Mouse (Mus musculus): Measurements from ENCODE around the gene Apold1. TPM values are rescaled to one million over a fixed set of nuclear protein-coding genes. Genes with fewer than 3 reads are reported as not detected.

Gene Apold1
- polyA plus RNA-seq, 1 experiment: 1.1 TPM

DNA sequence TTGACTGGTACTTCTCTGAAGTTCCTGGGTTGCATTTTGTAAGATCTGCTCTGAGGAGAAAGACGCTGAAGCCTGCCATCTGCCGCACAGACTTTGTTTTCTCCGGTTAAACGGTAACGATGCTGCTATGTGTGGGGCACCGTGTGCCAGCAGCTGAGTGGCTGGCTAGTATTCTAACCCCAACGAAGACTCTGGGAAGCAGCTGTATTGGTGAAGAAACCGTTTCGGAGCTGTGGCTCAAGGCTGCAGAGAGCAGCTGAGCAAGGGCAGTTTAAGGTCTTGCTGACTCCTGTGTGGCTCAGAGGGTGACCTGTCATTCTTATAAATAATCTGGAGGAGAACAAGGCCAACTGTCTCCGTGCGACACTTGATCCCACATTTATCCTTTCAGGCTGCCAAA, 27.5 kb upstream of the Apold1 start:
- TF ChIP-seq CTCF (IDR thresholded peaks at IDR 0.05; ENCODE audit: borderline replicate concordance, control insufficient read depth, extremely low read depth, insufficient read depth, low read length, poor library complexity) (no peak), POLR2A (IDR thresholded peaks at IDR 0.05; ENCODE audit: control insufficient read depth, extremely low read depth, insufficient read depth, low read length, poor library complexity) (no peak)
- no peak for DNase-seq
- Histone ChIP-seq H3K27me3 (ENCODE audit: control insufficient read depth, insufficient read depth, low read length) (no peaks in the 10 kb centered on the region), H3K36me3 (ENCODE audit: control insufficient read depth, insufficient read depth, low read length) (peaks cover 8% of the 10 kb centered on the region; the same call in 1 of the 2 replicates), H3K27ac (ENCODE audit: control insufficient read depth, insufficient read depth, low read length) (no peak overlapping the region), H3K4me1 (replicated peaks; ENCODE audit: control insufficient read depth, insufficient read depth, low read length) (no peaks in the 10 kb centered on the region), H3K4me3 (ENCODE audit: control insufficient read depth, insufficient read depth, low read length) (no peak overlapping the region)
- 94% methylated on average over 11 of the region's 11 CpGs for WGBS

DNA sequence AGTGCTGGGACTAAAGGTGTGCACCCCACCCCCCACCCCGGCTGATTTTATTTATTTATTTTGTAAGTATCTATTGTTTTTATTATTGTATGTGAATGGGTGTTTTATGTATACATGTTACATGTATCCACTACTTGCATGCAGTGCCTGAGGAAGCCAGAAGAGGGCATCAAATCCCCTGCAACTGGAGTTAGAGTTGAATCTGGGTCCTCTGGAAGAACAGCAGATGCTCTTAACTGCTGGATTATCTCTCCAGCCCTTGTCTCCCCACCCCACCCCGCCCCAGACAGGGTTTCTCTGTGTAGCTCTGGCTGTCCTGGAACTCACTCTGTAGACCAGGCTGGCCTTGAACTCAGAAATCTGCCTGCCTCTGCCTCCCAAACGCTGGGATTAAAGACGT, 25.1 kb upstream of the Apold1 start:
- peak; percentile 49 for DNase-seq
- Histone ChIP-seq H3K4me1 (replicated peaks; ENCODE audit: control insufficient read depth, insufficient read depth, low read length) (peaks cover 3% of the 10 kb centered on the region), H3K27ac (ENCODE audit: control insufficient read depth, insufficient read depth, low read length) (no peak overlapping the region), H3K4me3 (ENCODE audit: control insufficient read depth, insufficient read depth, low read length) (no peak overlapping the region), H3K27me3 (ENCODE audit: control insufficient read depth, insufficient read depth, low read length) (no peaks in the 10 kb centered on the region), H3K36me3 (ENCODE audit: control insufficient read depth, insufficient read depth, low read length) (peaks cover 5% of the 10 kb centered on the region; the same call in 1 of the 2 replicates)
- TF ChIP-seq CTCF (IDR thresholded peaks at IDR 0.05; ENCODE audit: borderline replicate concordance, control insufficient read depth, extremely low read depth, insufficient read depth, low read length, poor library complexity) (no peak), POLR2A (IDR thresholded peaks at IDR 0.05; ENCODE audit: control insufficient read depth, extremely low read depth, insufficient read depth, low read length, poor library complexity) (no peak)
- 95% methylated on average over 4 of the region's 4 CpGs for WGBS

DNA sequence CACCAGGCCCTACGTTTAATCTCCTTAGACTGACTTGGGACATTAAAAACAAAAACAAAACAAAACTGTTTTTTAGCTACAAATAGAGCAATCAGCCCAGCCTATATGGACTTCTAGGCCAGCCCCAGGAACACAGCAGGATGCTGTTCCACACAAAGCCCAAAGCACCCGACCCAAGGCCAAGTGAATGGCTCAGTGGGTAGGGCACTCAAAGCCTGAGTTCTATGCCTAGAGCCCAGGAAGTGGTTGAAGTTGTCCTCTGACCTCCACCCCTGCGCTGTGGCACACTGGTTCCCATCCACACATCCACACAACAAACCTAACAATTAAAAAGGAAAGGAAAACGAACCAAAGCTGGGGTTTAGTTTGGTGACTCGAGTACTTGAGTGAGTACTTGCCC, 20.2 kb upstream of the Apold1 start:
- Histone ChIP-seq H3K27me3 (ENCODE audit: control insufficient read depth, insufficient read depth, low read length) (no peaks in the 10 kb centered on the region), H3K36me3 (ENCODE audit: control insufficient read depth, insufficient read depth, low read length) (0 out of 2 replicates have a peak, but pooled peaks cover 4% of the 10 kb centered on the region), H3K4me3 (ENCODE audit: control insufficient read depth, insufficient read depth, low read length) (no peak overlapping the region), H3K4me1 (replicated peaks; ENCODE audit: control insufficient read depth, insufficient read depth, low read length) (peaks cover 11% of the 10 kb centered on the region), H3K27ac (ENCODE audit: control insufficient read depth, insufficient read depth, low read length) (no peak overlapping the region)
- no peak for DNase-seq
- no peak for TF ChIP-seq CTCF (IDR thresholded peaks at IDR 0.05; ENCODE audit: borderline replicate concordance, control insufficient read depth, extremely low read depth, insufficient read depth, low read length, poor library complexity)
- 84% methylated on average over 5 of the region's 5 CpGs for WGBS

DNA sequence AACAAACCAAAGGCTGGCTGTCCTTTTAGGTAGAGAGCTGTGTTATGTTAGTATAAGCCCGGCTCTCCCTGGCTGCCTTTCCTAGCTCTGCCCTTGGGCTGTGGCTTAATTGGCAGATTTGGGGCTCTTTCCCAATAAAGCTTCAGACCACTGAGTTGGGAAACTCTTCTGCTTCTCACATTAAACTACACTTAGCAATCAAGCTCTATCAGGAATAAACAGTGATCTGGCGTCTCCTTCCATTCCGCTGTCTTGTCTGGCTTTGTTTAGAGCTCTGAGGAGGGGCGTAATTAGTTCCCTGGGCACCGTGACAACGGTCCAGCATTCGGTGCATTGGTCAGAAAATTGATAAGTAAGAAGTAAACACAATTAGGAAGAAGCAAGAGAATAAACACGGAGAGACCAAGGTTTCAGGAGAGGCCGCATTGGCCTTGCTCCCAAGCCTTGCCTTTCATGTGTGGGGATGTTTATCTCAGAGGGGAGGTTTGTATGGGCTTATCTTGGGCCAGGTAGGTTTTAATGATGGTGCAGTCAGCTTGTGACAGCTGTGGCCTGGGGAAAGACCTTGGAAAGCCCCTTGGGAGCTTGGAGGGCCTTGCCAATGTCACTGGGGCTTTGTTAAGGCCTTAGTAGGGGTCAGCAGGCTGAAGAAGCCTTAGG, 19.5 kb upstream of the Apold1 start:
- peaks cover 13% of the 10 kb centered on the region for H3K4me1 ChIP-seq (replicated peaks; ENCODE audit: control insufficient read depth, insufficient read depth, low read length)
- no peak for DNase-seq
- no peak overlapping the region for H3K4me3 ChIP-seq (ENCODE audit: control insufficient read depth, insufficient read depth, low read length)
- TF ChIP-seq POLR2A (IDR thresholded peaks at IDR 0.05; ENCODE audit: control insufficient read depth, extremely low read depth, insufficient read depth, low read length, poor library complexity) (no peak), CTCF (IDR thresholded peaks at IDR 0.05; ENCODE audit: borderline replicate concordance, control insufficient read depth, extremely low read depth, insufficient read depth, low read length, poor library complexity) (no peak)
- H3K27me3 ChIP-seq (ENCODE audit: control insufficient read depth, insufficient read depth, low read length): no peaks in the 10 kb centered on the region
- WGBS: 90% methylated on average over 9 of the region's 9 CpGs
- H3K36me3 ChIP-seq (ENCODE audit: control insufficient read depth, insufficient read depth, low read length): 0 out of 2 replicates have a peak, but pooled peaks cover 4% of the 10 kb centered on the region
- no peak overlapping the region for H3K27ac ChIP-seq (ENCODE audit: control insufficient read depth, insufficient read depth, low read length)

DNA sequence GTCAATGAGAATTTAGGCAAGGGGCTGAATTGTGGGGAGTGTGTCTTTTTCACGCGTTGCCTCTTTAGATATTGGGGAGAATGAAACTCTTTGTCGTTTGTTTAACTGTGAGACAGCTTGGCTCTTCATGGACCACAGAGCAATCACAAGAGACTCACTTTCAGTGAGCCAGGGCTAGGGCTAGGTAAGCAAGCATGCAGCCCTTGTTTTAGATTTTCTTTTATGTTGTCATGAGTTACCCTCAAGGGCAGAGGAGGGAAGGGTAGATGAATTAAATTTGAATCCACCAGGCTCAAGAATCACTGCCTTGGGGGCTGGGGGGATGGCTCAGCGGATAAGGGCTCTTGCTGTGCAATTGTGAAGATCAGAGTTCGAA, 19.0 kb upstream of the Apold1 start:
- DNase-seq: no peak
- WGBS: 93% methylated on average over 5 of the region's 5 CpGs
- no peak overlapping the region for H3K27ac ChIP-seq (ENCODE audit: control insufficient read depth, insufficient read depth, low read length)
- peaks cover 13% of the 10 kb centered on the region for H3K4me1 ChIP-seq (replicated peaks; ENCODE audit: control insufficient read depth, insufficient read depth, low read length)
- no peaks in the 10 kb centered on the region for H3K27me3 ChIP-seq (ENCODE audit: control insufficient read depth, insufficient read depth, low read length)
- no peak overlapping the region for H3K4me3 ChIP-seq (ENCODE audit: control insufficient read depth, insufficient read depth, low read length)
- TF ChIP-seq POLR2A (IDR thresholded peaks at IDR 0.05; ENCODE audit: control insufficient read depth, extremely low read depth, insufficient read depth, low read length, poor library complexity) (no peak), CTCF (IDR thresholded peaks at IDR 0.05; ENCODE audit: borderline replicate concordance, control insufficient read depth, extremely low read depth, insufficient read depth, low read length, poor library complexity) (no peak)
- 0 out of 2 replicates have a peak, but pooled peaks cover 4% of the 10 kb centered on the region for H3K36me3 ChIP-seq (ENCODE audit: control insufficient read depth, insufficient read depth, low read length)

DNA sequence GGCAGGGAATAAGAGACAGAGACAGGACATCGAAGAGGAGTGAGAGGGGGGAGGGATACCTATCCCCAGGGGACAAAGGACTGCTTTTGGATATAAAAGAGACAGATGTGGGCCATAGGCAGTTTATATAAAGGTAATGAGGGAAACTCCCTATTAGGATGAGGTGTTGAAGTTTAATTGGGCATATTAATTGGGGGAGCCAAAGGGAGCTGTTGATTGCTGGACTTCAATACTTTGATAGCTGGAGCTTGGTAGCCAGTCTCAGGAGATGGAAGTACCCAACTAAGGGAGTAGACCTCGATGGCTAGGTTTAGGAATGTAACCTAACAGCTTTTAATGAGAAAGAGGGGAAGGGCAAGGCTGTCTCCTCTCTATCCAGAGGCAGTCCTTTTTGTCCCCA, 17.6 kb upstream of the Apold1 start:
- no peak for DNase-seq
- Histone ChIP-seq H3K27me3 (ENCODE audit: control insufficient read depth, insufficient read depth, low read length) (no peaks in the 10 kb centered on the region), H3K4me3 (ENCODE audit: control insufficient read depth, insufficient read depth, low read length) (no peak overlapping the region), H3K4me1 (replicated peaks; ENCODE audit: control insufficient read depth, insufficient read depth, low read length) (peaks cover 18% of the 10 kb centered on the region), H3K27ac (ENCODE audit: control insufficient read depth, insufficient read depth, low read length) (no peak overlapping the region), H3K36me3 (ENCODE audit: control insufficient read depth, insufficient read depth, low read length) (0 out of 2 replicates have a peak, but pooled peaks cover 4% of the 10 kb centered on the region)
- WGBS: 90% methylated on average over 2 of the region's 2 CpGs
- TF ChIP-seq CTCF (IDR thresholded peaks at IDR 0.05; ENCODE audit: borderline replicate concordance, control insufficient read depth, extremely low read depth, insufficient read depth, low read length, poor library complexity): no peak
- TF ChIP-seq POLR2A (IDR thresholded peaks at IDR 0.05; ENCODE audit: control insufficient read depth, extremely low read depth, insufficient read depth, low read length, poor library complexity): no peak

DNA sequence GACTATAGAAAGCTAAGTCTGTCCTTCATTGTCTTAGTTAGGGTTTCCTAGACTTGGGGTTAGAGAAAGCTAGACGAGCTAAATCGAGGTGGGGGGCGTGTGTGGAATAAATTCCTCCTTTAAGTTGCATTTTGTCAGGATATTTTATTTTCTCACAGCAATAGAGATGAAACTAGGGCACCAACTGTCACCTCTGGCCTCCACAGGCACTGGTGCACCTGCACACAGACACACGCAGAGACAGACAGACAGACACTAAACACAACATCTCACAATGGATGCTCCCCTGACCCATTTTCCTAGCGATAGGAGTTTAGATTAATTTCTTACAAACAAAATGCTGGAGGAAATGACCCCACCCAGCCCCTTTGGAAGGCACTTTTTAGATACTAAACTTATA, 14.8 kb upstream of the Apold1 start:
- WGBS: 46% methylated on average over 5 of the region's 5 CpGs
- Histone ChIP-seq H3K27ac (ENCODE audit: control insufficient read depth, insufficient read depth, low read length) (peak overlapping the region; percentile 53), H3K4me1 (replicated peaks; ENCODE audit: control insufficient read depth, insufficient read depth, low read length) (peaks cover 18% of the 10 kb centered on the region), H3K4me3 (ENCODE audit: control insufficient read depth, insufficient read depth, low read length) (no peak overlapping the region), H3K27me3 (ENCODE audit: control insufficient read depth, insufficient read depth, low read length) (no peaks in the 10 kb centered on the region), H3K36me3 (ENCODE audit: control insufficient read depth, insufficient read depth, low read length) (0 out of 2 replicates have a peak, but pooled peaks cover 4% of the 10 kb centered on the region)
- TF ChIP-seq CTCF (IDR thresholded peaks at IDR 0.05; ENCODE audit: borderline replicate concordance, control insufficient read depth, extremely low read depth, insufficient read depth, low read length, poor library complexity) (no peak), POLR2A (IDR thresholded peaks at IDR 0.05; ENCODE audit: control insufficient read depth, extremely low read depth, insufficient read depth, low read length, poor library complexity) (no peak)
- peak; percentile 43 for DNase-seq
